In the genomic region with DNA sequence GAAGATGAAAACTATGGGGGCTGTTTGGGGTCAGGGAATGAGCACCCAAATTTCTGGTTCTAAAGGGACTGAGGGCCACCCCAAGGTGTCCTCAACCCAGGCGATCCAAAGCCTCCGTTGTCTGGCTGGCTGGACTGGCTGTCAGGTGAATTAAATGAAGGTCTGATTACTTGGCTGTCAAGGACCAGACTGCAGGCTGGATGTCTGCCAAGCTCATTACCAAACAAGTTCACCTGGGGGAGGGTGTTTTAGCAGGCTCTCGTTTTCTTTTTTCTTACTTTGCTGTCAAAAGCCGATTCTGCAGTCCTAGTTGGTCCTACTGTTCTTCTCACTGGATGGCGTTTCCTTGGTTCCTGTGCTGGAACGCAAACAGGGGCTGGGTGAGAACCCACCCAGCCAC, we compare ENCODE assay signal across 15 mouse cellular contexts. TPM values are rescaled to one million over a fixed set of nuclear protein-coding genes. Genes with fewer than 3 reads are reported as not detected.
DNase-seq lines count a peak whose midpoint lies in the region; ATAC-seq lines count a peak whose summit lies in the region.
"Had no signal": no experiment of that assay in that cellular context is flagged by ENCODE, and none has a peak within 500 bp of the region (broad histone marks: within the 10 kb centered on the region; RNA-seq: fewer than 3 reads in every experiment).

No protein-coding gene starts in this region.

- H3K4me3 ChIP-seq in midbrain, embryonic 11.5 days (ENCODE audit: low read depth, low read length), result no peak overlapping the region
- H3K4me3 ChIP-seq in midbrain, embryonic 15.5 days, result no peak overlapping the region
- H3K4me3 ChIP-seq: heart, embryonic 12.5 days; liver, embryonic 15.5 days had no signal

- no peak for ATAC-seq in midbrain, embryonic 11.5 days (ENCODE audit: low FRiP score)
- ATAC-seq in midbrain, embryonic 15.5 days (replicated peaks), result no peak
- ATAC-seq: intestine, postnatal 0 days had no signal

- 0 out of 2 replicates have a peak overlapping the region, but pooled peaks have one; percentile 4 for H3K27ac ChIP-seq in midbrain, embryonic 11.5 days (ENCODE audit: low read depth, low read length)
- no peak overlapping the region for H3K27ac ChIP-seq in midbrain, embryonic 15.5 days
- H3K27ac ChIP-seq: liver, embryonic 15.5 days had no signal

- 90% methylated on average over 6 of the region's 6 CpGs for WGBS in midbrain, embryonic 11.5 days
- WGBS in midbrain, embryonic 15.5 days, result 66% methylated on average over 6 of the region's 6 CpGs

- H3K4me1 ChIP-seq in midbrain, embryonic 11.5 days (ENCODE audit: control insufficient read depth, insufficient read depth, low read length), result peaks cover 11% of the 10 kb centered on the region
- H3K4me1 ChIP-seq in midbrain, embryonic 15.5 days, result peaks cover 25% of the 10 kb centered on the region
- H3K4me1 ChIP-seq: heart, embryonic 12.5 days had no signal

- H3K36me3 ChIP-seq in midbrain, embryonic 11.5 days (ENCODE audit: control insufficient read depth, insufficient read depth, low read length), result no peaks in the 10 kb centered on the region
- no peaks in the 10 kb centered on the region for H3K36me3 ChIP-seq in midbrain, embryonic 15.5 days (replicated peaks)
- H3K36me3 ChIP-seq: heart, embryonic 12.5 days; liver, embryonic 15.5 days had no signal

- H3K27me3 ChIP-seq in midbrain, embryonic 11.5 days (ENCODE audit: control insufficient read depth, insufficient read depth, low read length), result no peaks in the 10 kb centered on the region
- no peaks in the 10 kb centered on the region for H3K27me3 ChIP-seq in midbrain, embryonic 15.5 days (replicated peaks)
- H3K27me3 ChIP-seq: heart, embryonic 12.5 days had no signal

- no peak overlapping the region for H3K9ac ChIP-seq in midbrain, embryonic 11.5 days (ENCODE audit: low read length)
- H3K9ac ChIP-seq in midbrain, embryonic 15.5 days, result no peak overlapping the region
- H3K9ac ChIP-seq: heart, embryonic 12.5 days; liver, embryonic 15.5 days had no signal

- peak; percentile 60 to 63 for DNase-seq in cerebellum, postnatal 10 days
- DNase-seq in cerebellum, adult 8-10 months, result no peak
- peak; percentile 25 for DNase-seq in kidney, postnatal 10 days
- DNase-seq in kidney, postnatal 4 days, result no peak
- peak; percentile 76 for DNase-seq in midbrain, embryonic 11.5 days (ENCODE audit: low spot score, missing footprints)
- DNase-seq in heart, adult 18-20 months, result no peak
- DNase-seq in testis, postnatal 10 days (ENCODE audit: low spot score), result no peak
- DNase-seq: adrenal gland, adult 2 months; B cell, adult 2 months; gastrocnemius, postnatal 14 days; heart, postnatal 4 days had no signal

- H3K9me3 ChIP-seq in midbrain, embryonic 11.5 days (ENCODE audit: control insufficient read depth, low read length), result no peaks in the 10 kb centered on the region
- H3K9me3 ChIP-seq in midbrain, embryonic 15.5 days, result no peaks in the 10 kb centered on the region
- H3K9me3 ChIP-seq: heart, embryonic 12.5 days; liver, embryonic 15.5 days had no signal

- H3K4me2 ChIP-seq in midbrain, embryonic 11.5 days, result no peak overlapping the region
- no peak overlapping the region for H3K4me2 ChIP-seq in midbrain, embryonic 15.5 days
- H3K4me2 ChIP-seq: heart, embryonic 12.5 days; liver, embryonic 15.5 days had no signal

RNA-seq across cellular contexts. Expression of gene Calm1, which starts 40.6 kb away (rescaled TPM):
- polyA plus RNA-seq in midbrain, embryonic 11.5 days (2014; fragmentation: Nextera tagmentation; extraction: Ambion mirVana), result 1,565 and 1,591 TPM in 2 replicates
- 2,307 and 2,436 TPM in 2 replicates for polyA plus RNA-seq in midbrain, embryonic 15.5 days (2015; fragmentation: Nextera tagmentation; extraction: Ambion mirVana)
- total RNA-seq in heart, adult 18-20 months (2021), result 100 to 1,000 TPM; 228 to 241 TPM

Comparison
In these comparisons a context has a peak if more than half of its experiments do, and no peak if none do; other contexts are left out.
1. DNase-seq: peak in cerebellum, postnatal 10 days (2 of 2), kidney, postnatal 10 days (single experiment) and midbrain, embryonic 11.5 days (single experiment); none in cerebellum, adult 8-10 months (single experiment), kidney, postnatal 4 days (0 of 2), heart, adult 18-20 months (0 of 2) and testis, postnatal 10 days (single experiment).